ENCODE assay signal across 24 mouse cellular contexts in the genomic region with DNA sequence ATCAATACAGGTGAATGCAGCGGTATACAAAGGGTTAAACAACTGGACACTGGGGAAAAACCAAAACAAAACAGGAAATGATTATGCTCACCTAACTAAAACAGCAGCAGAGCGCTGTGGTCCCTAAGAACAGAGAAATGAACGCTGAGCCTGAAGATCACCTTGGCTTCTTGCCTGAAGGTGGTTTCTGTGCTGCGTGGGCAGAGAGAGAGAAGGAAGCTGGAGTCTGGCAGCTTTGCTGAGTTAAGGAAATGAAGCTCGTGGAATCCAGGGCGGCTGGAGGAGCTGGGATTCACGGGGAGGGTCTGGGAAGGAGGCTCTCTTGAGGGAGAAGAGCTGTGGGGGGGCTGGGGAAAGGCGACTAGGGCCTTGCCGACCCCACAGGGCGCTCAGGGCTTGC. TPM values are rescaled to one million over a fixed set of nuclear protein-coding genes. Genes with fewer than 3 reads are reported as not detected.
DNase-seq lines count a peak whose midpoint lies in the region; ATAC-seq and TF ChIP-seq lines count a peak whose summit lies in the region.
"Had no signal": no experiment of that assay in that cellular context is flagged by ENCODE, and none has a peak within 500 bp of the region (broad histone marks: within the 10 kb centered on the region; RNA-seq: fewer than 3 reads in every experiment).

No protein-coding gene starts in this region.

- ATAC-seq in forebrain, postnatal 0 days, result no peak
- no peak for ATAC-seq in forebrain, embryonic 13.5 days
- ATAC-seq in midbrain, postnatal 0 days (ENCODE audit: low FRiP score), result no peak
- ATAC-seq: activated CD4-positive, CD25-positive, alpha-beta regulatory T cell, adult 4 months; CD4-positive, CD25-positive, alpha-beta regulatory T cell, adult 4 months; forebrain, embryonic 14.5 days; inflammation-experienced regulatory T-cells, adult 6 months had no signal

- H3K9ac ChIP-seq in forebrain, postnatal 0 days, result no peak overlapping the region
- H3K9ac ChIP-seq in forebrain, embryonic 13.5 days, result no peak overlapping the region
- H3K9ac ChIP-seq in midbrain, postnatal 0 days (replicated peaks; ENCODE audit: low read length, poor library complexity, severe bottlenecking), result no peak overlapping the region
- H3K9ac ChIP-seq: hindbrain, embryonic 13.5 days had no signal

- 72% methylated on average over 10 of the region's 10 CpGs for WGBS in forebrain, postnatal 0 days
- WGBS in forebrain, embryonic 13.5 days, result 74% methylated on average over 10 of the region's 10 CpGs
- WGBS in midbrain, postnatal 0 days, result 67% methylated on average over 10 of the region's 10 CpGs
- 74% methylated on average over 10 of the region's 10 CpGs for WGBS in midbrain, embryonic 10.5 days

- H3K27ac ChIP-seq in forebrain, postnatal 0 days (ENCODE audit: low read depth, low read length), result no peak overlapping the region
- no peak overlapping the region for H3K27ac ChIP-seq in forebrain, embryonic 13.5 days
- no peak overlapping the region for H3K27ac ChIP-seq in midbrain, postnatal 0 days (ENCODE audit: low read depth, low read length)
- H3K27ac ChIP-seq in midbrain, embryonic 10.5 days (replicated peaks), result no peak overlapping the region
- H3K27ac ChIP-seq: gastrocnemius, adult 2 months; hindbrain, embryonic 13.5 days had no signal

- H3K9me3 ChIP-seq in forebrain, postnatal 0 days (ENCODE audit: low read length), result no peaks in the 10 kb centered on the region
- no peaks in the 10 kb centered on the region for H3K9me3 ChIP-seq in forebrain, embryonic 13.5 days (replicated peaks)
- H3K9me3 ChIP-seq in midbrain, postnatal 0 days (ENCODE audit: low read length), result no peaks in the 10 kb centered on the region
- H3K9me3 ChIP-seq in midbrain, embryonic 10.5 days (replicated peaks), result no peaks in the 10 kb centered on the region
- H3K9me3 ChIP-seq: hindbrain, embryonic 13.5 days had no signal

- peaks cover 5% of the 10 kb centered on the region; the same call in 1 of the 2 replicates for H3K4me1 ChIP-seq in forebrain, postnatal 0 days (ENCODE audit: insufficient read depth)
- no peaks in the 10 kb centered on the region for H3K4me1 ChIP-seq in forebrain, embryonic 13.5 days
- no peaks in the 10 kb centered on the region for H3K4me1 ChIP-seq in midbrain, postnatal 0 days (ENCODE audit: insufficient read depth, low read length)
- no peaks in the 10 kb centered on the region for H3K4me1 ChIP-seq in midbrain, embryonic 10.5 days
- H3K4me1 ChIP-seq: hindbrain, embryonic 13.5 days had no signal

- H3K27me3 ChIP-seq in forebrain, postnatal 0 days (ENCODE audit: insufficient read depth, low read length), result no peaks in the 10 kb centered on the region
- H3K27me3 ChIP-seq in forebrain, embryonic 13.5 days, result 0 out of 2 replicates have a peak, but pooled peaks cover 2% of the 10 kb centered on the region
- H3K27me3 ChIP-seq in midbrain, postnatal 0 days (ENCODE audit: insufficient read depth, low read length), result no peaks in the 10 kb centered on the region
- no peaks in the 10 kb centered on the region for H3K27me3 ChIP-seq in midbrain, embryonic 10.5 days (ENCODE audit: low read depth, poor library complexity, severe bottlenecking)
- H3K27me3 ChIP-seq: hindbrain, embryonic 13.5 days had no signal

- TF ChIP-seq CTCF in forebrain, postnatal 0 days (IDR thresholded peaks at IDR 0.05; ENCODE audit: low read depth), result no peak
- no peak for TF ChIP-seq CTCF in midbrain, postnatal 0 days (IDR thresholded peaks at IDR 0.05)

- H3K4me3 ChIP-seq in forebrain, postnatal 0 days (ENCODE audit: low read depth, low read length), result no peak overlapping the region
- no peak overlapping the region for H3K4me3 ChIP-seq in forebrain, embryonic 13.5 days
- H3K4me3 ChIP-seq in midbrain, postnatal 0 days (ENCODE audit: low read depth, low read length), result no peak overlapping the region
- no peak overlapping the region for H3K4me3 ChIP-seq in midbrain, embryonic 10.5 days
- H3K4me3 ChIP-seq: erythroblast, embryonic 14.5 days; gastrocnemius, adult 2 months; hindbrain, embryonic 13.5 days had no signal

- peak; percentile 17 for DNase-seq in forebrain, postnatal 0 days
- peak; percentile 10 for DNase-seq in midbrain, postnatal 0 days (ENCODE audit: low spot score)
- DNase-seq in midbrain, embryonic 10.5 days (ENCODE audit: low spot score), result no peak
- peak; percentile 61 to 82 for DNase-seq in left cerebral cortex, postnatal 25 days (ENCODE audit: low spot score in 2 of 2)
- no peak for DNase-seq in embryo, embryonic 11 days
- DNase-seq in adrenal gland, postnatal 10 days, result no peak
- DNase-seq: adrenal gland, postnatal 25 days; cerebellum, adult 2 months; cerebellum, postnatal 36 days; gastrocnemius, adult 2 months; heart, postnatal 10 days; kidney, adult 2 months; kidney, postnatal 14 days; lung, adult 18-20 months; lung, postnatal 36 days had no signal

- intact Hi-C loops in left cerebral cortex, postnatal 25 days (cut with DNase I), result loop anchor here (5.0 kb wide), 1 partner anchor 74 kb away; no protein-coding TSS in a partner anchor

- H3K4me2 ChIP-seq in forebrain, postnatal 0 days (ENCODE audit: low read depth), result no peak overlapping the region
- H3K4me2 ChIP-seq in forebrain, embryonic 13.5 days, result no peak overlapping the region
- H3K4me2 ChIP-seq in midbrain, postnatal 0 days (ENCODE audit: low read depth, low read length, poor library complexity, severe bottlenecking), result no peak overlapping the region
- H3K4me2 ChIP-seq: heart, embryonic 11.5 days; hindbrain, embryonic 13.5 days; liver, embryonic 11.5 days had no signal

- H3K36me3 ChIP-seq in forebrain, postnatal 0 days (ENCODE audit: insufficient read depth), result no peaks in the 10 kb centered on the region
- H3K36me3 ChIP-seq in forebrain, embryonic 13.5 days (ENCODE audit: poor library complexity, severe bottlenecking), result no peaks in the 10 kb centered on the region
- H3K36me3 ChIP-seq in midbrain, postnatal 0 days (ENCODE audit: insufficient read depth, low read length), result no peaks in the 10 kb centered on the region
- no peaks in the 10 kb centered on the region for H3K36me3 ChIP-seq in midbrain, embryonic 10.5 days
- H3K36me3 ChIP-seq: hindbrain, embryonic 13.5 days had no signal

RNA-seq across cellular contexts. Expression of gene 2010300C02Rik, which starts 8.2 kb away (rescaled TPM):
- 20.5 and 22.7 TPM in 2 replicates for total RNA-seq in forebrain, postnatal 0 days (2014; rRNA removed)
- polyA plus RNA-seq in forebrain, postnatal 0 days (2015; fragmentation: Nextera tagmentation; extraction: Ambion mirVana), result 10.4 and 13.6 TPM in 2 replicates
- 0.62 and 1.4 TPM in 2 replicates for polyA plus RNA-seq in forebrain, embryonic 13.5 days (2015; fragmentation: Nextera tagmentation; extraction: Ambion mirVana)
- total RNA-seq in midbrain, postnatal 0 days (2014; rRNA removed), result 7.9 and 11.1 TPM in 2 replicates
- 5.2 and 6.9 TPM in 2 replicates for polyA plus RNA-seq in midbrain, postnatal 0 days (2015; fragmentation: Nextera tagmentation; extraction: Ambion mirVana)
- polyA plus RNA-seq in midbrain, embryonic 10.5 days (2016; fragmentation: Nextera tagmentation; extraction: Ambion mirVana), result 0.73 and 0.75 TPM in 2 replicates
- total RNA-seq in left cerebral cortex, postnatal 25 days (2021), result 100 to 1,000 TPM; 242 to 262 TPM
- 1 to 10 TPM; 2.9 TPM for total RNA-seq in adrenal gland, postnatal 10 days (2021)

Comparison
In these comparisons a context has a peak if more than half of its experiments do, and no peak if none do; other contexts are left out.
1. DNase-seq: peak in forebrain, postnatal 0 days (single experiment), midbrain, postnatal 0 days (single experiment) and left cerebral cortex, postnatal 25 days (2 of 2); none in midbrain, embryonic 10.5 days (single experiment), embryo, embryonic 11 days (single experiment) and adrenal gland, postnatal 10 days (single experiment).
2. RNA of gene 2010300C02Rik, which starts 8.2 kb away (total RNA-seq): 242 to 262 TPM in left cerebral cortex, postnatal 25 days; 20.5 to 22.7 TPM in forebrain, postnatal 0 days, 7.9 to 11.1 TPM in midbrain, postnatal 0 days and 2.9 TPM in adrenal gland, postnatal 10 days; every median in the first group is over 10 times any median in the second.